Mouse (Mus musculus): ENCODE results near the gene Gnao1.

Gene Gnao1

GRCm38 (mm10) chr8:93941636-93942054 is 131.9 kb downstream of the Gnao1 start:
- no peak for DNase-seq (ENCODE audit: low spot score in 2 of 2)

GRCm38 (mm10) chr8:93945781-93946180 is 136.0 kb downstream of the Gnao1 start:
- no peak for DNase-seq (ENCODE audit: low spot score in 2 of 2)

GRCm38 (mm10) chr8:93946397-93946796 is 136.6 kb downstream of the Gnao1 start:
- no peak for DNase-seq (ENCODE audit: low spot score in 2 of 2)

- DNase-seq (ENCODE audit: low spot score in 2 of 2), result no peak
These were observed 140.4 kb downstream of the Gnao1 start for GRCm38 (mm10) chr8:93950133-93950532.

GRCm38 (mm10) chr8:93952511-93952910 is 142.7 kb downstream of the Gnao1 start:
- DNase-seq (ENCODE audit: low spot score in 2 of 2), result no peak

- no peak for DNase-seq (ENCODE audit: low spot score in 2 of 2)
These were observed 148.6 kb downstream of the Gnao1 start for GRCm38 (mm10) chr8:93958402-93958801.

- no peak for DNase-seq (ENCODE audit: low spot score in 2 of 2)
These were observed 151.1 kb downstream of the Gnao1 start for GRCm38 (mm10) chr8:93960909-93961308.

GRCm38 (mm10) chr8:93968293-93968692 is 158.5 kb downstream of the Gnao1 start:
- DNase-seq (ENCODE audit: low spot score in 2 of 2), result no peak

GRCm38 (mm10) chr8:93969626-93970340 is 160.0 kb downstream of the Gnao1 start:
- no peak for DNase-seq (ENCODE audit: low spot score in 2 of 2)

GRCm38 (mm10) chr8:93971451-93971850 is 161.7 kb downstream of the Gnao1 start:
- DNase-seq (ENCODE audit: low spot score in 2 of 2), result no peak

- no peak for DNase-seq (ENCODE audit: low spot score in 2 of 2)
These were observed 162.4 kb downstream of the Gnao1 start for GRCm38 (mm10) chr8:93972211-93972610.

- no peak for DNase-seq (ENCODE audit: low spot score in 2 of 2)
These were observed 163.4 kb downstream of the Gnao1 start for GRCm38 (mm10) chr8:93972971-93973734.

GRCm38 (mm10) chr8:93973831-93974375 is 164.1 kb downstream of the Gnao1 start:
- DNase-seq (ENCODE audit: low spot score in 2 of 2), result no peak

GRCm38 (mm10) chr8:93974602-93975186 is 164.9 kb downstream of the Gnao1 start:
- no peak for DNase-seq (ENCODE audit: low spot score in 2 of 2)

- DNase-seq (ENCODE audit: low spot score in 2 of 2), result no peak
These were observed 165.6 kb downstream of the Gnao1 start for GRCm38 (mm10) chr8:93975358-93975757.

GRCm38 (mm10) chr8:93976446-93977211 is 166.9 kb downstream of the Gnao1 start:
- no peak for DNase-seq (ENCODE audit: low spot score in 2 of 2)

GRCm38 (mm10) chr8:93980141-93980540 is 170.4 kb downstream of the Gnao1 start:
- no peak for DNase-seq (ENCODE audit: low spot score in 2 of 2)

- DNase-seq (ENCODE audit: low spot score in 2 of 2), result no peak
These were observed 172.0 kb downstream of the Gnao1 start for GRCm38 (mm10) chr8:93981679-93982215.

- DNase-seq (ENCODE audit: low spot score in 2 of 2), result peak in 1 of 2 experiments; percentile 37
These were observed 174.1 kb downstream of the Gnao1 start for GRCm38 (mm10) chr8:93983827-93984226.

GRCm38 (mm10) chr8:93984731-93985130 is 175.0 kb downstream of the Gnao1 start:
- no peak for DNase-seq (ENCODE audit: low spot score in 2 of 2)

- DNase-seq (ENCODE audit: low spot score in 2 of 2), result no peak
These were observed 180.0 kb downstream of the Gnao1 start for GRCm38 (mm10) chr8:93989739-93990138.
